Mouse (Mus musculus) hindbrain, embryonic 14.5 days (tissue): Measurements from ENCODE around the gene Snx7. TPM values are rescaled to one million over a fixed set of nuclear protein-coding genes. Genes with fewer than 3 reads are reported as not detected.

Experiments used
- ATAC-seq: fragments of 200-750 bp; cut with Nextera tagmentation; 2 replicates; pipeline ENCODE4 v1.8.0; 2017; ENCODE audit warnings: moderate number of reproducible peaks, mild to moderate bottlenecking, moderate TSS enrichment, moderate library complexity; ENCODE audit not compliant: low FRiP score
- DNase-seq: peaks from one replicate; pipeline ENCODE4 v3.0.0-alpha.2; 2015; ENCODE audit warnings: low spot score
- H3K27ac ChIP-seq: fragments of 300-500 bp; sonication (generic); 2 replicates; pipeline ENCODE4 v1.5.1; 2014; ENCODE audit warnings: mild to moderate bottlenecking, moderate library complexity
- H3K27me3 ChIP-seq: fragments of 300-500 bp; sonication (generic); 2 replicates; pipeline ENCODE4 v1.6.1; 2014; ENCODE audit warnings: mild to moderate bottlenecking, low read length, mixed read lengths; ENCODE audit not compliant: control insufficient read depth, insufficient read depth
- H3K36me3 ChIP-seq: fragments of 300-500 bp; sonication (generic); replicated peaks from 2 replicates; pipeline ENCODE4 v1.6.1; 2014; ENCODE audit not compliant: control insufficient read depth, insufficient read depth
- H3K4me1 ChIP-seq: fragments of 300-500 bp; sonication (generic); replicated peaks from 2 replicates; pipeline ENCODE4 v1.6.1; 2014; ENCODE audit warnings: antibody characterized with exemption, low read length, mixed read lengths; ENCODE audit not compliant: control insufficient read depth, insufficient read depth
- H3K4me2 ChIP-seq: fragments of 300-500 bp; sonication (generic); replicated peaks from 2 replicates; pipeline ENCODE4 v1.6.1; 2014; ENCODE audit warnings: mild to moderate bottlenecking, moderate library complexity
- H3K4me3 ChIP-seq: fragments of 300-500 bp; sonication (generic); replicated peaks from 2 replicates; pipeline ENCODE4 v1.5.1; 2014; ENCODE audit warnings: mild to moderate bottlenecking, low read length
- H3K9ac ChIP-seq: fragments of 300-500 bp; sonication (generic); 2 replicates; pipeline ENCODE4 v1.6.1; 2014
- H3K9me3 ChIP-seq: fragments of 300-500 bp; sonication (generic); 2 replicates; pipeline ENCODE4 v1.6.1; 2016; ENCODE audit warnings: low read length; ENCODE audit not compliant: control insufficient read depth
- WGBS: fragments of 180-500 bp; shearing (Covaris S2); extraction: QIAGEN DNeasy Blood & Tissue Kit; methylation state at CpG from one replicate; pipeline ENCODE4 v1.1.7; 2014; 5-methylcytosine and 5-hydroxymethylcytosine counted together
- polyA plus RNA-seq: library from polyadenylated mRNA; unstranded; fragments of >200 nt; fragmentation: Nextera tagmentation; extraction: Ambion mirVana; gene quantifications from 2 replicates; pipeline ENCODE4 v1.2.1, GENCODE M21; 2014

Gene Snx7
- polyA plus RNA-seq, 1 experiment from 2014 or later, result 9.8 TPM

- Histone ChIP-seq H3K9ac (no peak overlapping the region), H3K27ac (no peak overlapping the region), H3K36me3 (no peaks in the 10 kb centered on the region), H3K4me2 (no peak overlapping the region), H3K4me3 (no peak overlapping the region), H3K9me3 (no peaks in the 10 kb centered on the region), H3K27me3 (no peaks in the 10 kb centered on the region), H3K4me1 (no peaks in the 10 kb centered on the region)
- DNase-seq, result no peak
- 85% methylated on average over 2 of the region's 2 CpGs for WGBS
- no peak for ATAC-seq
These were observed 5.8 kb downstream of the Snx7 start for GRCm38 (mm10) chr3:117862951-117863350.

DNA sequence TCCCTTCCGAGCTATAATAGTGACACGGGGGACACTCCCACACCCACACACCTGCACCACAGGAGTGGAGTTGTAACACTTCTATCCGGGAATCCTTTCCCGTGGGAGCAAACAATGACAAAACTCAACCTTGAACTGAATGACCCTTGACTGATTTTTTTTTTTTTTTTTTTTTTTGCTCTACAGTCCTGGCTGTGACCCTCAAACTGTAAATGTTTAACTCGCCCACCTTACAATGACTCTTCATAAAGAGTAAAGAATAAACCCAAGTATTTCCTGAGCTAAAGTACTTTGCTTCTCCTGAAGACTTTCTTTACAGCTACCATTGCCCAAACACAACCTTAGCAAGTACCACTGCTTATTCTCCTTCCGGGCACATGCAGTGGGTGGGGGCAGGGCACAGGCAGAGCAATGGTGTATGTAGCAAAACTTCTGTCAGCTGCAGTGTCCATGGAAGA, 6.7 kb downstream of the Snx7 start:
- Histone ChIP-seq H3K27ac (no peak overlapping the region), H3K9ac (no peak overlapping the region), H3K4me2 (no peak overlapping the region), H3K27me3 (no peaks in the 10 kb centered on the region), H3K36me3 (no peaks in the 10 kb centered on the region), H3K9me3 (no peaks in the 10 kb centered on the region), H3K4me1 (no peaks in the 10 kb centered on the region), H3K4me3 (no peak overlapping the region)
- no peak for ATAC-seq
- WGBS, result 87% methylated on average over 6 of the region's 6 CpGs
- DNase-seq, result no peak

DNA sequence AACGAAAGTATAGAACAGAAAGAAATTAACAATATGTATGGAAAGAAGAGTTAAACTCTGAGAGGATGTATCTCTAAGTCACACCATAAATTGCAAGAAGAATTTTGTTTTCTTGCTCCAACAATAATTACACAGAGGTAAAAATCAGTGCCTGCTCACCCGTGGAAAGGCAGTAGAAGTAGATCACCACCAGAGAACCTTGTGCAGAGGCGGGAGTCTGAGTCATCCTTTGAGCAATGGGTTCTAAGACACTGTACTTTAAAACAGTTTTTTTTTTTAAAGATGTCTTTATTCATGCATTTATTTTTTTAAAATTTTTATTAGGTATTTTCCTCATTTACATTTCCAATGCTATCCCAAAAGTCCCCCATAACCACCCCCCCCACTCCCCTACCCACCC, 9.7 kb downstream of the Snx7 start:
- H3K4me3 ChIP-seq, result no peak overlapping the region
- no peaks in the 10 kb centered on the region for H3K36me3 ChIP-seq
- WGBS, result 96% methylated on average over 3 of the region's 3 CpGs
- no peak overlapping the region for H3K27ac ChIP-seq
- no peak for DNase-seq
- H3K4me2 ChIP-seq, result no peak overlapping the region
- no peak for ATAC-seq
- no peaks in the 10 kb centered on the region for H3K4me1 ChIP-seq
- no peaks in the 10 kb centered on the region for H3K9me3 ChIP-seq
- no peaks in the 10 kb centered on the region for H3K27me3 ChIP-seq
- H3K9ac ChIP-seq, result no peak overlapping the region

GRCm38 (mm10) chr3:117853729-117854128, 15.0 kb downstream of the Snx7 start:
- Histone ChIP-seq H3K27ac (no peak overlapping the region), H3K4me2 (no peak overlapping the region), H3K9me3 (no peaks in the 10 kb centered on the region), H3K27me3 (no peaks in the 10 kb centered on the region), H3K36me3 (no peaks in the 10 kb centered on the region), H3K4me1 (no peaks in the 10 kb centered on the region), H3K4me3 (no peak overlapping the region), H3K9ac (no peak overlapping the region)
- no peak for DNase-seq
- WGBS, result 91% methylated on average over 3 of the region's 3 CpGs
- no peak for ATAC-seq

DNA sequence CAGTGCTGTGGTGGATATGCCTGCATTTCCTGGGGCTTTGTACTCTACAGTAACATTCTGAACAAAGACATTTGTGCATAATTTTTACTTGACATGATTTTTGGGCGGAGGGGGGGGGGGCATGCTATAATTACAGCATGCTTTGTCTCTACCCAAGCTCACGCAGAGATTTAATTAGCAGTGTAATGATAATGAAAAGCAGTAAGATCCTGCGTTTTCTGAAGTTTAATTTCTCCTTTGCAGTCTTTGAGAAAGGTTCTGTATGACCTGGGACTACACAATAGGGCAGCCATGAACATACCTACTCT, 16.7 kb downstream of the Snx7 start:
- Histone ChIP-seq H3K9ac (no peak overlapping the region), H3K4me2 (no peak overlapping the region), H3K4me1 (no peaks in the 10 kb centered on the region), H3K27me3 (no peaks in the 10 kb centered on the region), H3K27ac (no peak overlapping the region), H3K36me3 (no peaks in the 10 kb centered on the region), H3K9me3 (no peaks in the 10 kb centered on the region), H3K4me3 (no peak overlapping the region)
- ATAC-seq, result no peak
- WGBS, result 64% methylated on average over 3 of the region's 3 CpGs
- no peak for DNase-seq

DNA sequence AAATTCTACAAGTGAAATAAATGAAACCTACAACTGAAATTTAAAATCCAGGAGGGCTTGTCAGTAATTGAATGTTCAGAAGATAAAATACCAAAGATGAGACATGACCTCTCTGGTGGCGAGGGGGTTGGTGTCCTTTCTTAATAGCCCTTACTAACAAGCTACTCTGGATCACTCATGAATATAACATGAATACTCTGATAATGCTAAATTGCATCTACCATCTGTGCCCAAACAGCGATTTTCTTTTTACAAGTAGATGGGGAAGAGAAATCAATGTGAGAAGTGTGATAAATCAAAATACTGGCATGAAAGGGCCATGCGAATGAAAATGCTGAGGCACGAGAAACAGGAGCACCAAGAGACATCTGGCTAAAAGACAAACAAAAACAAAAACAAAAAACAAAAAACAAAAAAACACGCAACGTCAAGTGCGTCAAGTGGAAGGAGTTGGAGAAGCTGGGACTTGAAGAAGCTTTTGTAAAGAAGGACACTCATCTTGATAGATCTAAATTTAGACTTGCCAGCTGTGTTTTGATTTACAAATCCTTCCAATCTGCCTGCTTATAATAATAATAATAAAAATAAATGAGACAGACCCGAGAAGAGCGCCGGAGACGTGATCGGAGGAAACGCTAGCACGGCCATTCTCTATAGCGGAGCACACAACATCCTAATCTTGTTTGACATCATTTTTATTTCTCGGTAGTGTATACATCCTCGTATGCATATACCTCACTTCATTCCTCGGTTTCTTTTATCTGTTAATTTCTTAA, 17.3 kb downstream of the Snx7 start:
- Histone ChIP-seq H3K9ac (no peak overlapping the region), H3K27me3 (no peaks in the 10 kb centered on the region), H3K9me3 (no peaks in the 10 kb centered on the region), H3K27ac (no peak overlapping the region), H3K36me3 (no peaks in the 10 kb centered on the region), H3K4me2 (no peak overlapping the region), H3K4me3 (no peak overlapping the region), H3K4me1 (no peaks in the 10 kb centered on the region)
- ATAC-seq, result no peak; the same call in 1 of the 2 replicates
- WGBS, result 64% methylated on average over 18 of the region's 18 CpGs
- no peak for DNase-seq

DNA sequence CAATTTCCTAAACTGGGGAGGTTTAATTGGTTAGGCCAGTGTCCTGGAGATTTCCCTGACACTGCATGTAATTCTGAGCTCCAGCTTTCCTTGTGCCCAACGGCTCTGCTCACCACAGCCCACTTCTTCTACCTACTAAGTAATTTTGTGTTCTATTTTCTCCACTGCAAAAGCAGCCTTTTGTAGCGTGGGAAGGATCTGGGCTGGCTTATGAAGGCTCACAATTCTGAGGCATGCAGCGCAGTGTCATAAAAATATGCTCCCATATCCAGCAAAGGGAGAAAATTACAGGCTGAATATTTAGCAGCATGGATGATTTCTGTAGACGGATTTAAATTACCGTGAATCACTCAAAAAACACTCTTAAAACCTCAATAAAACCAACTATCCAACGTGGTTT, 19.9 kb downstream of the Snx7 start:
- Histone ChIP-seq H3K9ac (no peak overlapping the region), H3K27ac (no peak overlapping the region), H3K9me3 (no peaks in the 10 kb centered on the region), H3K36me3 (no peaks in the 10 kb centered on the region), H3K4me2 (no peak overlapping the region), H3K4me3 (no peak overlapping the region), H3K27me3 (no peaks in the 10 kb centered on the region), H3K4me1 (no peaks in the 10 kb centered on the region)
- ATAC-seq (no peak), DNase-seq (no peak)
- WGBS, result 82% methylated on average over 6 of the region's 6 CpGs

GRCm38 (mm10) chr3:117842658-117843057, 26.1 kb downstream of the Snx7 start:
- no peak overlapping the region for H3K27ac ChIP-seq
- H3K9ac ChIP-seq, result no peak overlapping the region
- ATAC-seq, result no peak
- H3K9me3 ChIP-seq, result no peaks in the 10 kb centered on the region
- WGBS, result 93% methylated on average over 1 of the region's 1 CpGs
- DNase-seq, result no peak
- H3K4me2 ChIP-seq, result no peak overlapping the region
- no peaks in the 10 kb centered on the region for H3K27me3 ChIP-seq
- H3K4me3 ChIP-seq, result no peak overlapping the region
- no peaks in the 10 kb centered on the region for H3K4me1 ChIP-seq
- no peaks in the 10 kb centered on the region for H3K36me3 ChIP-seq

DNA sequence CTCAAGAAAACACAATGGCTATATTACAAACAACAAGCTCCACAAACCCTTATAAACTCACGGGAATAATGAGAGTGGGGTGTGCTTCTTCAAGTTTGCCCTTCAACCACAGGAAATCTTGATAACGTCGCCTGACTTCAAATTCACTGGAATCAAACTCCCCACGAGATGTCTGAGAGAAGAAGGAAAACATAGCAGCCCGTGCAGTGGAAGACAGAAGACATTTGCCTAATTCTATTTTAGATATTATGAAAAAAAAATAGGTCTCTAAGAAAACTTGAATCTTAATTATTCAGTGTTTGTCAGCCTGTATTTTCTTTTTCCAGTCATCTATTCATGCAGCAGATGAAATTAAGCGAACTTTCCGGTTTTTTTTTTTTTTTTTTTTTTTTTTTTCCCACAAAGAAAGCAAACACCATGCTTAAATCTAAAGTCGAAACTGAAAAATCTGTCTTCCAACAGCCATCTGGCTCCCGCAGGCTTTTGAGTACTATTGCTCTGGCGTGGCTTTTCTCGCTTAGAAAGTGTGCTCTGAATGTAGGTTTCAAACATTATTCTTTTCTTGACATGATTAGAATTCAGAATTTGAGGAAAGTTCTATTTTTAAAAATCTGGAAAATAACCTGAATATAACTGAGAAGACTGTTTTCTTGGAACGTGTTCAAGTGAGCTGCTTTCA, 28.7 kb downstream of the Snx7 start:
- Histone ChIP-seq H3K36me3 (no peaks in the 10 kb centered on the region), H3K4me2 (no peak overlapping the region), H3K4me3 (no peak overlapping the region), H3K9me3 (no peaks in the 10 kb centered on the region), H3K4me1 (no peaks in the 10 kb centered on the region), H3K27ac (no peak overlapping the region), H3K9ac (no peak overlapping the region), H3K27me3 (no peaks in the 10 kb centered on the region)
- no peak for ATAC-seq
- 83% methylated on average over 12 of the region's 12 CpGs for WGBS
- no peak for DNase-seq
